Mouse (Mus musculus): Measurements from ENCODE around the gene Slc38a4. TPM values are rescaled to one million over a fixed set of nuclear protein-coding genes. Genes with fewer than 3 reads are reported as not detected.

Gene Slc38a4
- polyA plus RNA-seq, 1 experiment from 2014 or later = 20.9 TPM

GRCm38 (mm10) chr15:97029064-97029791, 26.5 kb downstream of the Slc38a4 start:
- no peaks in the 10 kb centered on the region for H3K9me3 ChIP-seq (ENCODE audit: control insufficient read depth, low read length)
- no peak overlapping the region for H3K4me3 ChIP-seq (ENCODE audit: low read depth, low read length)
- no peak overlapping the region for H3K27ac ChIP-seq (ENCODE audit: low read depth, low read length)
- DNase-seq (ENCODE audit: low spot score, missing footprints) (peak; percentile 72), ATAC-seq (ENCODE audit: low FRiP score) (no peak)
- no peaks in the 10 kb centered on the region for H3K36me3 ChIP-seq (ENCODE audit: control insufficient read depth, insufficient read depth, low read length)
- WGBS = 80% methylated on average over 9 of the region's 9 CpGs
- H3K4me1 ChIP-seq (ENCODE audit: control insufficient read depth, insufficient read depth, low read length) = peaks cover 3% of the 10 kb centered on the region; the same call in 1 of the 2 replicates
- no peaks in the 10 kb centered on the region for H3K27me3 ChIP-seq (ENCODE audit: control insufficient read depth, insufficient read depth, low read length)
- no peak overlapping the region for H3K9ac ChIP-seq (ENCODE audit: low read length)
- H3K4me2 ChIP-seq = no peak overlapping the region

GRCm38 (mm10) chr15:97028651-97029050, 27.1 kb downstream of the Slc38a4 start:
- H3K27me3 ChIP-seq (ENCODE audit: control insufficient read depth, insufficient read depth, low read length) = no peaks in the 10 kb centered on the region
- H3K36me3 ChIP-seq (ENCODE audit: control insufficient read depth, insufficient read depth, low read length) = no peaks in the 10 kb centered on the region
- no peak overlapping the region for H3K4me2 ChIP-seq
- no peak overlapping the region for H3K27ac ChIP-seq (ENCODE audit: low read depth, low read length)
- ATAC-seq (ENCODE audit: low FRiP score) = no peak
- H3K4me3 ChIP-seq (ENCODE audit: low read depth, low read length) = no peak overlapping the region
- 84% methylated on average over 11 of the region's 11 CpGs for WGBS
- no peaks in the 10 kb centered on the region for H3K9me3 ChIP-seq (ENCODE audit: control insufficient read depth, low read length)
- H3K9ac ChIP-seq (ENCODE audit: low read length) = no peak overlapping the region
- DNase-seq (ENCODE audit: low spot score, missing footprints) = peak; percentile 67
- peaks cover 3% of the 10 kb centered on the region; the same call in 1 of the 2 replicates for H3K4me1 ChIP-seq (ENCODE audit: control insufficient read depth, insufficient read depth, low read length)

- Histone ChIP-seq H3K4me1 (ENCODE audit: control insufficient read depth, insufficient read depth, low read length) (no peaks in the 10 kb centered on the region), H3K4me3 (ENCODE audit: low read depth, low read length) (no peak overlapping the region), H3K27me3 (ENCODE audit: control insufficient read depth, insufficient read depth, low read length) (no peaks in the 10 kb centered on the region), H3K9me3 (ENCODE audit: control insufficient read depth, low read length) (no peaks in the 10 kb centered on the region), H3K9ac (ENCODE audit: low read length) (no peak overlapping the region), H3K36me3 (ENCODE audit: control insufficient read depth, insufficient read depth, low read length) (no peaks in the 10 kb centered on the region), H3K27ac (ENCODE audit: low read depth, low read length) (no peak overlapping the region), H3K4me2 (no peak overlapping the region)
- ATAC-seq (ENCODE audit: low FRiP score) (no peak), DNase-seq (ENCODE audit: low spot score, missing footprints) (peak; percentile 81)
- WGBS = 61% methylated on average over 4 of the region's 4 CpGs
These were observed 27.6 kb downstream of the Slc38a4 start for GRCm38 (mm10) chr15:97028046-97028634.

GRCm38 (mm10) chr15:97026670-97027069, 29.1 kb downstream of the Slc38a4 start:
- 89% methylated on average over 6 of the region's 6 CpGs for WGBS
- no peak for ATAC-seq (ENCODE audit: low FRiP score)
- DNase-seq (ENCODE audit: low spot score, missing footprints) = peak; percentile 44
- no peak overlapping the region for H3K27ac ChIP-seq (ENCODE audit: low read depth, low read length)
- H3K9ac ChIP-seq (ENCODE audit: low read length) = no peak overlapping the region
- no peaks in the 10 kb centered on the region for H3K4me1 ChIP-seq (ENCODE audit: control insufficient read depth, insufficient read depth, low read length)
- H3K9me3 ChIP-seq (ENCODE audit: control insufficient read depth, low read length) = no peaks in the 10 kb centered on the region
- no peak overlapping the region for H3K4me2 ChIP-seq
- H3K4me3 ChIP-seq (ENCODE audit: low read depth, low read length) = no peak overlapping the region
- no peaks in the 10 kb centered on the region for H3K27me3 ChIP-seq (ENCODE audit: control insufficient read depth, insufficient read depth, low read length)
- H3K36me3 ChIP-seq (ENCODE audit: control insufficient read depth, insufficient read depth, low read length) = no peaks in the 10 kb centered on the region

- Histone ChIP-seq H3K4me2 (no peak overlapping the region), H3K4me3 (ENCODE audit: low read depth, low read length) (no peak overlapping the region), H3K36me3 (ENCODE audit: control insufficient read depth, insufficient read depth, low read length) (no peaks in the 10 kb centered on the region), H3K4me1 (ENCODE audit: control insufficient read depth, insufficient read depth, low read length) (no peaks in the 10 kb centered on the region), H3K27ac (ENCODE audit: low read depth, low read length) (no peak overlapping the region), H3K27me3 (ENCODE audit: control insufficient read depth, insufficient read depth, low read length) (no peaks in the 10 kb centered on the region), H3K9me3 (ENCODE audit: control insufficient read depth, low read length) (no peaks in the 10 kb centered on the region), H3K9ac (ENCODE audit: low read length) (no peak overlapping the region)
- whole genome bisulfite sequencing = 89% methylated on average over 4 of the region's 6 CpGs
- no peak for ATAC-seq (ENCODE audit: low FRiP score)
- DNase-seq (ENCODE audit: low spot score, missing footprints) = peak; percentile 12
These were observed 33.0 kb downstream of the Slc38a4 start for GRCm38 (mm10) chr15:97022764-97023163.

- Histone ChIP-seq H3K4me1 (ENCODE audit: control insufficient read depth, insufficient read depth, low read length) (no peaks in the 10 kb centered on the region), H3K4me3 (ENCODE audit: low read depth, low read length) (no peak overlapping the region), H3K27ac (ENCODE audit: low read depth, low read length) (no peak overlapping the region), H3K4me2 (no peak overlapping the region), H3K9me3 (ENCODE audit: control insufficient read depth, low read length) (no peaks in the 10 kb centered on the region), H3K9ac (ENCODE audit: low read length) (no peak overlapping the region), H3K36me3 (ENCODE audit: control insufficient read depth, insufficient read depth, low read length) (no peaks in the 10 kb centered on the region), H3K27me3 (ENCODE audit: control insufficient read depth, insufficient read depth, low read length) (no peaks in the 10 kb centered on the region)
- WGBS = 94% methylated on average over 2 of the region's 2 CpGs
- ATAC-seq (ENCODE audit: low FRiP score) (no peak), DNase-seq (ENCODE audit: low spot score, missing footprints) (no peak)
These were observed 33.5 kb downstream of the Slc38a4 start for GRCm38 (mm10) chr15:97022213-97022612.

GRCm38 (mm10) chr15:97020221-97020620, 35.5 kb downstream of the Slc38a4 start:
- WGBS = 80% methylated on average over 6 of the region's 6 CpGs
- Histone ChIP-seq H3K9me3 (ENCODE audit: control insufficient read depth, low read length) (no peaks in the 10 kb centered on the region), H3K36me3 (ENCODE audit: control insufficient read depth, insufficient read depth, low read length) (no peaks in the 10 kb centered on the region), H3K4me2 (no peak overlapping the region), H3K27ac (ENCODE audit: low read depth, low read length) (no peak overlapping the region), H3K9ac (ENCODE audit: low read length) (no peak overlapping the region), H3K4me3 (ENCODE audit: low read depth, low read length) (no peak overlapping the region), H3K27me3 (ENCODE audit: control insufficient read depth, insufficient read depth, low read length) (no peaks in the 10 kb centered on the region), H3K4me1 (ENCODE audit: control insufficient read depth, insufficient read depth, low read length) (no peaks in the 10 kb centered on the region)
- DNase-seq (ENCODE audit: low spot score, missing footprints) (peak; percentile 12), ATAC-seq (ENCODE audit: low FRiP score) (no peak)

- H3K27me3 ChIP-seq (ENCODE audit: control insufficient read depth, insufficient read depth, low read length) = no peaks in the 10 kb centered on the region
These were observed 36.4 kb downstream of the Slc38a4 start for GRCm38 (mm10) chr15:97019323-97019722.

GRCm38 (mm10) chr15:97017195-97017594, 38.6 kb downstream of the Slc38a4 start:
- H3K4me3 ChIP-seq (ENCODE audit: low read depth, low read length) = no peak overlapping the region

More at GRCm38 (mm10) chr15:97019323-97019722, 36.4 kb downstream of the Slc38a4 start:
- Histone ChIP-seq H3K9me3 (ENCODE audit: control insufficient read depth, low read length) (no peaks in the 10 kb centered on the region), H3K4me3 (ENCODE audit: low read depth, low read length) (no peak overlapping the region), H3K36me3 (ENCODE audit: control insufficient read depth, insufficient read depth, low read length) (no peaks in the 10 kb centered on the region), H3K9ac (ENCODE audit: low read length) (no peak overlapping the region), H3K27ac (ENCODE audit: low read depth, low read length) (no peak overlapping the region), H3K4me1 (ENCODE audit: control insufficient read depth, insufficient read depth, low read length) (no peaks in the 10 kb centered on the region), H3K4me2 (no peak overlapping the region)
- ATAC-seq (ENCODE audit: low FRiP score) = no peak
- WGBS = 88% methylated on average over 11 of the region's 11 CpGs
- DNase-seq (ENCODE audit: low spot score, missing footprints) = no peak

More at GRCm38 (mm10) chr15:97017195-97017594, 38.6 kb downstream of the Slc38a4 start:
- Histone ChIP-seq H3K9ac (ENCODE audit: low read length) (no peak overlapping the region), H3K36me3 (ENCODE audit: control insufficient read depth, insufficient read depth, low read length) (no peaks in the 10 kb centered on the region), H3K9me3 (ENCODE audit: control insufficient read depth, low read length) (no peaks in the 10 kb centered on the region), H3K4me1 (ENCODE audit: control insufficient read depth, insufficient read depth, low read length) (no peaks in the 10 kb centered on the region), H3K27me3 (ENCODE audit: control insufficient read depth, insufficient read depth, low read length) (no peaks in the 10 kb centered on the region), H3K27ac (ENCODE audit: low read depth, low read length) (no peak overlapping the region), H3K4me2 (no peak overlapping the region)
- WGBS = 93% methylated on average over 9 of the region's 9 CpGs
- peak; percentile 14 for DNase-seq (ENCODE audit: low spot score, missing footprints)
- no peak for ATAC-seq (ENCODE audit: low FRiP score)

Data from midbrain, embryonic 11.5 days (tissue).